Mouse (Mus musculus): ENCODE measurements around the gene Mettl24.

Gene Mettl24

DNA sequence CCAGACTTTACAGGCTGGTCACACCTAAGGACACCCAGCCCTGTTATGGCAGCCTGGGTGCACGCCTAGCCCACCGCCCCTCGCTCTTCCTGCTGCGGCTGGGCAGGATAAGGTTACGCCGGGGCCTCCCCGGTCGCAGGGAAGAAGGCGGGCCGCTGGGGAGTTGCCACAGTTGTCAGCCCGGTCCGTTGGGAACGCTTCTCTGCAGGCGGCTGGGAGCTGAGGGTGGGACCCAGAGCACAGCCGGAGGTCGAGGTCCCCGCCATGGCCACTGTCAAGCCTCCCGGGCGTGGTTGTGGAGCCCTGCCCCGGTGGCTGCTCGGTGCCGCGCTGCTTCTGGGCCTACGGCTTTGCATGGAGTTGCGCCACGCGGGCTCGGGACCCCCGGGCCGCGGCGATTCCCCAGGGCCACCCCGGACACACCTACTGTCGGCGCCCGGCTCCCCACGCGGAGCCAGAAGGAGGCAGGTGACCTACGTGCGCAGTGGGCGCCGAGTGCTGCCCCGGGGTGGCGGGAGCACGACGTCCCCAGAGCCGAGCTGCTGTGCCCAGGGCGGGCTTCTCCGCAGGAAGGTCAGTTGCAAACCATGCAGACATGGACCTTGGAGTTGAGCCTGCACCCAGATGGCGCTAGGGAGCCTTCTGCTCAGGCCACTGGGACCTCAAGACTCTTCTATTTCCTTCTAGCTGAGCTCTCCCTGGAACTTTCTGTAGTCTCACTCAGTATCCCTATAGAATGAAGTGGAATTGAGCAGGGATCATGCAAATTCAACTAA is at the start of gene Mettl24:
Gene Mettl24 (plus strand): TSS at position 191 of the 776 bp plus-strand sequence.
- DNase-seq (ENCODE audit: low spot score in 2 of 2): peak; percentile 51 to 66

DNA sequence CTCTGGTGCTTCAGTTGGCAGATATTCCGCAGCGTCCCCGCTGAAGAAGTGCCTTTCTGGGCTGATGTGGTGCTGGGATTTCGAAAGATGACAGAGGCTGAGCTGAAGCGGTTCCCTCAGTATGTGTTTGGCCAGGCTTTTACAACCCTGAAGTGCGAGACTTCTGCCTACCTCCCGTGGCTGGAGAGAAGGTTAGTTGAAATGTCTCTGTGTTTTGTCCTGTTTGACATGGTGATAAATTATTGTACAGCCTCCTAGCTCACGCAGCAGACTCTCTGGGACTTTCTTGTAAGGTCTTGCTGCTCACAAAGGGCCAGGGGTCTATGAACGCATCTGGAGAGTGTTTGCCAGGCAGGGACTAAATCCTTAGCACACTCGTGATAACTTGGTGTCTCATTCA is 45.8 kb upstream of the Mettl24 start:
- DNase-seq (ENCODE audit: low spot score in 2 of 2): no peak

DNA sequence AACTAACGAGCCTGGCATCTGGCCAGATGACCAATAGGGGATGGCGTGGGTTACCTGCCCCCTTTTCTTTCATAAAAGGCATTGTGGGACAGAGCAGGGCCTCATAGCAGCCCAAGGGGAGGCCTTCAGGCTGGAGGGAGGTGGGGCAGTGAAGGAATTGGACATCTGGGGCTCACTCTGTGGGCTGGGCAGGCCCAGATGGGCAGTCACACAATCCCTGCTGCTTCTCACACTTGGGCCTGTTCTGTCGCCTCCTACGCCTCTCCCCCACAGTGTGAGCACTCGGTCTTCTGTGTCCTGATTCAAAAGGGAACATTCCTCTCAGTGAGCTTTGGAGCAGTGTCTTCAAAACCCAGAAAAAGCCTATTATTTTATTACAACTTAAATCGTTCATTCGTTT is 44.8 kb upstream of the Mettl24 start:
- peak; percentile 83 to 90 for DNase-seq (ENCODE audit: low spot score in 2 of 2)

DNA sequence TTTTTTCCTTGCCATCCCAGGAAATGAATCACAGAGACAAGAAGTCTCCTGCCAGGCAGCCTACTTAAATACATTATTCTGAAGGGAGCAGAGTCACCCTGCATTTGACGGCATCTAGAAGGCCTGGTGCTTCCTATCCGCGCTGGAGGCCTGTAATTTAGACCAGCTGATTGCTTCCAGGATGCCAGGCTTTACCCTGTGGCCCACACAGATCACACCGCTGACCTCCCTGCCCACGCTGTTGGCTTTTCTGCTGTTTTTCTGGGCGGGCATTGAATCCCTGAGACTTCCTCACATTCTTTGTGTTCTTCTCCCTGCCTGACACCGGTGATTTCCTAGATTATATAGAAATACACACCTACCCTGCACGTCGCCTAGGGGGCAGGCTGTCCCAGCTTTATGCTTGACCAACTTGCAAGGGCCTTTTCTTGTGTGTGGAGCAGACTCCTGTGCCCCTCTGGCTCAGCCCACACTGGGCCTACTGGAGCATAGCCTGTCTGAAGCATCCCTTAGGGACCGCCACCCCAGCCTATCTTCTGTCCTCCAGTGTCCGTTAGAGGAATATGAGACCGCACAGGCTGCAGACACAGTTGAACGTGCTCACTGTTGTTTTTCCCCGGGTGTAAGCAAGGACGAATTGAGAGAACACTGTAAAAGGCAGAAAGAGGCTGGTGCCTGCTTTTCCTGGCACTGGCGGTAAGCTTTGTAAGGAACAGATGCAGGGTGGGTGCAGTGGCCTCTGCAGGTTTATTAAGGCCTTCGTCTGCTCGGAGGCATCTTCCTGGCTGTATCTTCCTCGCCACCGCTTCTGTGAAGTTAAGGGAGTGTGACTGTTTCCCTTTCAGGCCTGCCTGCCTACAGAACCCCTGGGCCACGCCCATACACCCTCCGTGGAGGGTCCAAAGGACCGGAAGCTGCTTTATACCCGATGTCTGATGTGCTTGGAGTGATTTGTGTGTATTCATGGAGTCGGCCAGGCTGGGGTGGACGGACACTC is 44.0 kb upstream of the Mettl24 start:
- DNase-seq (ENCODE audit: low spot score in 2 of 2): peak in 1 of 2 experiments; percentile 68

DNA sequence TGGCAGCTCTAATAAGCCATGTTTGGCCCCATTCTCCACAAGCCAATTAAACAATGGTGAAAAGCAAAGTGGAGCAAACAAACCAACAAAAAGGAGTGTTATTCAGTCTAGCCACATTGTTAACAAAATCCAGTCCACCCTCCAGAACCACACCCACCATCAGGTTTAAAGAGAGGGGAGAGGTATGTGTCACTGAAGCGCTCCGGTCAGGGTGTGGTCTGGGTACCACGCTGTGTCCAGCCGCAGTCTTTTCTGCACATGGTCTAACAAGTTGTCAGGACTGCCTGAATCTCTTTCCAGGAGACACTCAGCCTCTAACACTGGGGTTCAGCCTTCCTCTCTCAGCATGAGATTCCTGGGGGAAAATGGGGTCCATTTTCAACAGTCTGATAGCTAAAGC is 42.7 kb upstream of the Mettl24 start:
- DNase-seq (ENCODE audit: low spot score in 2 of 2): no peak

DNA sequence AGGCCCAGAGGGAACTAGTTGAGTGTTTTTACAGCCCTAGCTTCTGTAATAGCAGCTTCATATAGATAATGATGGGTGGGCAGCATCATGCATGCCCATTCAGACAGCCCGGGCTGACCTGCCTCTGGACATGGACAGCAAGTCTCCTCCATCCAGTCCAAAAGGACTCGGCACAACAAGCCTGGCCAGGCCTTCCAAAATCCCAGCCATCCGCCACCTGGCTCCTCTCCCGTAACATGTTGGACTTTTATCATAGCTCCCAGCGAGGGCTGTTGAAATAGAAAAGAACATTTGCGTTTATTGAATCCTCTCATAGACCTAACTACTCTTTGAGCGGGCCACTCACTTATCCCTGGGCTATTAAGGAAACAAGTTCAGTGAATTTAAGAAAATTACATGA is 41.2 kb upstream of the Mettl24 start:
- no peak for DNase-seq (ENCODE audit: low spot score in 2 of 2)

DNA sequence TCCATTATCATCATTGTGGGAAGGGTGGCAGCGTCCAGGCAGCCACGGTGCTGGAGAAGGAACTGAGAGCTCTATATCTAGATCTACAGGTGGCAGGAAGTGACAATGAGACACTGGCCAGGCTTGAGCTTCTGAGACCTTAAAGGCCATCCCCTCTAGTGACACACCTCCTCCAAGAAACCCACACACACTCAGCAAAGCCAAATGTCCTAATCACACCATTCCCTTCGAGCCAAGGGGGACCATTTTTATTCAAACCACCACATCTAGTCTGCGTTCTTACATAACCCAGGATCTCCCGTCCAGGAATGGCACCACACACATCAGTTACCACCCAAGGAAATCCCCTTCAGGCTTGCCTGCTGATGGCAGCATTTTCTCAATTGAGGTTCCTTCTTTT is 40.0 kb upstream of the Mettl24 start:
- no peak for DNase-seq (ENCODE audit: low spot score in 2 of 2)

DNA sequence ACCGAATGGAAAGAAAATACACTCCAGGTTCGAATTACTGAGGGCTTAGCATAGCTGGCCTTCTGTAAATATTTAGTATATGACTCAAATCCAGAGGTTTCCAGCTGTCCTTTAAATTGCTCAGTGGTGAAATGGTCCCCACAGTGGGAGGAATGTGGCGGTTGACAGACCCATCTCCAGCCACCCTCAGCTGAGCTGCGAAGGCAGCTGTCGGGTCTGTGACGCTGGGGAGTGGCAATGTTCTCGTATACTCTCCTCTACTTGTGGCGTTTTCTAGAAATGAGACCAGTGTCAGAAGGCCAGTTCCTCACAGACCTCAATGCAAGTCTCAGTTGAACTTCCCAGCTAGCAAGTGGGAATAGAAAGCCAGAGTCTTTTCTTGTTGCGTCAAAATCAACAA is 38.6 kb upstream of the Mettl24 start:
- DNase-seq (ENCODE audit: low spot score in 2 of 2): no peak

DNA sequence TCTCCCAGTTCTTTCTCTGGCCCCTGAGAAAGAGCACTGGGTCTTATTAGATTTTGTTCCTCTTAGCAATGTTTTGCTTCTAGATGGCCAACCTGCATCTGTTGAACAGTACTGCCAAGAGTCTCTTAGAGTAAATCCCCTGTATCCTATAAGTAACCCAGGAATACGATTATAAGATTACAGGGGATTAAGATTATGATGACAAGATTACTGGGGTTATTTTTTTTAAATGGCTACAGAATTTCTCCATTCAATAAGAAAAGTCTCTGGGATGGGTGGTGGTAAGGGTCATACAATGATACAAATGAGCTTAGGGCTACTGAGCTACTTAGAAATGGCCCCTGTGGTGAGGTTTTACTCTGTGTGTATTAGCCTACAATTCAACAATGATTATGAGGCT is 37.7 kb upstream of the Mettl24 start:
- no peak for DNase-seq (ENCODE audit: low spot score in 2 of 2)

DNA sequence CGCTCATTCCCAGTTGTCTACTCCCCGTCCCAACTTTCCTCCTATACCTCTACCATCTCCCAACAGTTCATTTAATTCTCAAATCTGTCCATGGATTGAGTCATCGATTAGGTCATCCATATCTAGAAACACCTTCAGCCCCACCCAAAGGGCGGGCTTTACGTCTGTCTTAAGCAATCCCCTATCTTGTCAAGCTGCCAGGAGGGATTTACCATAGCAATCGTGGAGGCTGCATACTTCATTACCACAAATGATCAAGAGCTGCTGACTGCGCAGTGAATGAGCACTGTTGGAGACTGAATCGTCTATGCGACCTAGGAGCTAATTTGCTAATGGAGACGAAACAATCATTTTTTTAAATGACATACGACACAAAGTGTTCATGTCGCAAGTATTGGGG is 34.3 kb upstream of the Mettl24 start:
- DNase-seq (ENCODE audit: low spot score in 2 of 2): no peak

DNA sequence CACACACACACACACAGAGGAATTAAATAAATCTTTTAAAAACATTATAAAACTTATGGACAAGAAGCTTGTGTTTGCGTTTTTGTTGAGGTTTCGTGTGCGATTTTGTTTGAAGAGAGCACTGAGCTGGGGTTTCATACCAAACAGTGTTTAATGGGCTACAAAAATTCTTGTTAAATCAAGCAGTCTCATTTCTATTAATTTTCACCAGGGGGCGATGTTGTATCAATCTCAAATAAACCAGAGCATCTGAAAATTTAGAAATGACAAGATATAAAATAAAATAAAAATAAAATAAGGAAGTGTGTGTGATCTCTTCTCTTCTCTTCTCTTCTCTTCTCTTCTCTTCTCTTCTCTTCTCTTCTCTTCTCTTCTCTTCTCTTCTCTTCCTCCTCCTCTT is 33.4 kb upstream of the Mettl24 start:
- no peak for DNase-seq (ENCODE audit: low spot score in 2 of 2)

DNA sequence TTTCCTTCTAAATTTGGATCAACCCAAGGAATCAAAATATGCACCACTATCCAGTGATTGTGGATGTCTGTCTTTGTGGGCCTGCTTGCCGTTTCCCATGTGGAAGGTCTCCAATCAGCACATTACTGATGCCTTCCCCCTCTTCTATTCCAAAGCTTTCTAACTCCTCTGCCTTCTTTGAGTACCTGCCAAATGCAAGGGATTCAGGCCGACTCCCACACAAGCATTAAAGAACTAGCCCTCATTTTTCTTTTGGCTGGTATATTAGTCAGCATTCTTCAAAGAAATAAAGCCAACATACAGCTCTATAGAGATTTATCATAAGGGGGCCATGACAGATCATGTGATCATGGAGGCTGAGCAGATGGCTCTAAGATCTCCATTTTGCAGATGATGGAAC is 31.4 kb upstream of the Mettl24 start:
- DNase-seq (ENCODE audit: low spot score in 2 of 2): no peak

DNA sequence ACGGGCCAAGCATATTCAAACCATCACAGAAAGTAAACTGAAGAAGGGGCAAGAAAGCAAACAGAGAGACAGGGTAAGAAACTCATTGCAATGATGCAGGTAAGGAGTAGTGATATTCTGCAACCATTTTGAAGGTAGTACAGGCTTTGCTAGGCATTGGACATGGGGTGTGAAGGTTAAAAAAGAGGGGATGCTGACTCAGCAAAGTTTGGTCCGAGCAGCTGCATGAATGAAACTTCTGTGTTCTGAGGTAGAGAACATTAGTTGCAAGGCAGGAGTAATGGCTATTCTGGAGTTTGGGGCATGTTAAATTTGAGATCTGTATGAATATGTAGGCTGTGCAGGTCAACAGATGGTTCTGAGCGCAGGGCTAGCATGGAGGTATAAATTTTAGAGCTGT is 17.8 kb upstream of the Mettl24 start:
- DNase-seq (ENCODE audit: low spot score in 2 of 2): no peak

DNA sequence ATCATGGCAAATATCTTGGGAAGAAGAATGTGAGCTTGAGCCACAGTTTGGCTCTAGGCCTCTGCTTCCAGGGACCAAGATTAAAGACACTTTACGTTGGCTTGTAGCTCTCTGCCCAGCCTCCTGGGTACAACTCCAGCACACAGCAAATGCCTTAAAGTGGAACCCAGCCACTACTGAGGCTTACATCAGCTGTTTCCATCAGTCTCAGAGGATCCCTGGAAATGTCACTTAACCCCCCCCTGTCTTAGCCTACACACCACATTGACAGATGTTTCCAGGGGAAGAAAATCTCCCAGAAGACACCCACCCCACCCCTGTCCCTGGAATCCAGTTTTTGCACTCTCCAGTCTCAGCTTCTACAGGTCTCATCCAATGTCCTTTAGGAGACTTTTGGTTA is 16.1 kb upstream of the Mettl24 start:
- no peak for DNase-seq (ENCODE audit: low spot score in 2 of 2)

DNA sequence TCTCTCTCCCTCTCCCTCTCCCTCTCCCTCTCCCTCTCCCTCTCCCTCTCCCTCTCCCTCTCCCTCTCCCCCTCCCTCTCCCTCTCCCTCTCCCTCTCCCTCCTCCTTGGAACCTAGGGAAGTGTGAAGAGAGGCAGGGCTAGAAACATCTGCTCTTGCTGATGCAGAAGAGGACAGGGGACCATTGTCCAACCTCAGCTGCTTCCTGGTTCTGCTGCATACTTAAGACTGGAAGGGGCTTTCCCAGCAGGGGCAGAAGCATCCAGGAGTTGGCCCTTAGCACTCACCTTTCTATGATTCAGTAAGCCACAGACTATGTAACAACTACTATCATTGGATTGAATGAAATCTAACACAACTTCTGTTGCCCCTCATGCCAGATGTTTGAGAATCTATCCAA is 14.4 kb upstream of the Mettl24 start:
- no peak for DNase-seq (ENCODE audit: low spot score in 2 of 2)

DNA sequence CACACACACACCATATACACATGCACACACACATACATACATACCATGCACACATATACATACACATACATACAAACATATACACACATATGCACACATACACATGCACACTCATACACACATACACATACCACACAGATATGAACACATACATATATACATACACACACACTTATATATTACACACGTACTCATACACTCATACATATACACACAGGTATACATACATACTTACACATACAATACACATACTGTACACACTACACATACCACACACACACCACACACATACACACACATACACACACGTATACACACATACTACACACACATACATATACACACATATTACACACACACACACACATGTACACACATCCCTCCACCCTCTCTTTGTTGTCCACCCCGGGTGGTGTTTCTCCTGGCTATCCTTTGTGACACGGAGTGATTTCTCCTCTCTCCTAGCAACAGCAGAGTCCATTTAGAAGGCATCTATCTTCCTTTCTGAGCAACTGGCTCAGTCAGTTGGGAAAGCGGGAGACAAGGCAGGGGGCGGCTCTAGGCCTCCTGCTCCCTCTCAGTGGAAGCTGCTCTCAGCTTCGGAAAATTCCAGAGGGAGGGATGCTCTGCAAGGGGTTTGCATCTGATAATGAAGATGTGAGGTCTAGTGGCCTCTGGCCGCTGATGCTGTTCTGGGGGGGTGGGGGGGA is 10.3 kb upstream of the Mettl24 start:
- DNase-seq (ENCODE audit: low spot score in 2 of 2): no peak

DNA sequence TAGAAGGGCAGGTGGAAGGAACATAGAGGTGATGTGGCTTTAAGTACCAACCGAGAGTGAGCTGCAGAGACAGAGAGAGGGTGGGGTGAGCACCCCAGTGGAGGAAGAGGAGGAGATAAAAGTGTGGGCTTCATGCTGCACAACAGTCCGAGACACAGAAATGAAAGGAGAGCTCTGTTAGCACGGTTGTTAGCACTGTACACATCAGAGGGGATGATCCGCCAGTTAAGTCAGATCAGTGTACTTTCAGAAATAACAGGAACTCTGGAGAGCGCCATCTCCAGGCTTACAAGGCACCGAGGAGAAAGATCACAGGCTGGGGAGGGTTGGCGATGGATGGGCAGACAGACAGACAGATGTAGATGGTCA is 9.8 kb upstream of the Mettl24 start:
- DNase-seq (ENCODE audit: low spot score in 2 of 2): no peak

DNA sequence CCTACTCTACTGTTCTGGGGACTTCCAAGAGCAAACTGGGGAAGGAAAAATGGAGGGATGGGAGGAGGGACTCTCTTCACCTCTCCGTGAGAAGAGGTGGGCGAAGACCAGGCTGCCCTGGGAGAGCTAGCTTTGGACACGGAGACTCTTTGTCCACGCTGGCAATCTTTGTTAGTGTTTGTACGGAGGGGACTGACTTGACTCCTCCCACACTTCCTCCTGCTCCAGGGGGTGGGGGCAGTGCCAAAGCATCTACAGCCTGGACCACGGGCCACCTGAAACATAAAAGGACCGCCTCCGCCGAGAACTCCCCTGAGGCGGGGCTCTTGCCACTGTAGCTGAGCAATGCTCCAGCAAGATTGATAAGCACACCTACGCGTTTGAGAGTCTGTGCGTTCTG is 8.9 kb upstream of the Mettl24 start:
- DNase-seq (ENCODE audit: low spot score in 2 of 2): no peak

DNA sequence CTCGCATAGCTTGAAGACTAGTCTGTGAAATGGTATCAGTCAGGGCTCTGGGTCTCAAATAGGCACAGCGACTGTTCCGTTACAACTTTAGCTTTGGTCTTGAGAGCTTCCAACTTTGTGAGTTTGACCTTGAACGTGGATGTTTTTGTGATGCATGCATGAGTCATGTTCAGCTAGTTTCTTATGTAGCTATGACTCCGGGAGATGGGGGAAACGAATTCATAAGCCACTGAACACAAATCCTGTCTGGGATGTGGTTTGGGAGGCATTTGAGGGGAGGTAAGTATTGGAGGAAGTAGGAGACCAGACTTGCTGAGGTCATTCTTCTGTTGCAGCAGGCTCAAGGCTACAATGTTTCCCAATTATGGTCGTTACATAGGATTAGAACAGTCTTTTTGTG is 7.2 kb upstream of the Mettl24 start:
- no peak for DNase-seq (ENCODE audit: low spot score in 2 of 2)

DNA sequence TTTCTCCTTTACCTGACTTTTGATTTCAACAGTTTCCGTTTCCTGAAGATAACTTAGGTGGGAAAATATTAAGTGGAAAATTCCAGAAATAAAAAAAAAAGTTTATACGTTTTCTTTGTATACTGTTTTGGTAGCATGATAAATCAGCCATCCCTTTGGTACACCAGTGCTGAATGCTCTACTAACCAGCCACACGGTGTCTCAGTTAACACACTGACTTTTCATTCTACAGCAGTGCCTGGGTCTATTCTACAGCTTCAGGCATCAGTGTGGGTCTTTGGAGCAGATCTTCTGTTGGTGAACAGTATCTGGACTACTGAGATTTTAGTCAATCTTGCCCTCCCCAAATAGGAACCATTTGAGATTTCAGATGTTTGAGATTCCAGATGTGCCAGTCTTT is 4.6 kb upstream of the Mettl24 start:
- no peak for DNase-seq (ENCODE audit: low spot score in 2 of 2)

DNA sequence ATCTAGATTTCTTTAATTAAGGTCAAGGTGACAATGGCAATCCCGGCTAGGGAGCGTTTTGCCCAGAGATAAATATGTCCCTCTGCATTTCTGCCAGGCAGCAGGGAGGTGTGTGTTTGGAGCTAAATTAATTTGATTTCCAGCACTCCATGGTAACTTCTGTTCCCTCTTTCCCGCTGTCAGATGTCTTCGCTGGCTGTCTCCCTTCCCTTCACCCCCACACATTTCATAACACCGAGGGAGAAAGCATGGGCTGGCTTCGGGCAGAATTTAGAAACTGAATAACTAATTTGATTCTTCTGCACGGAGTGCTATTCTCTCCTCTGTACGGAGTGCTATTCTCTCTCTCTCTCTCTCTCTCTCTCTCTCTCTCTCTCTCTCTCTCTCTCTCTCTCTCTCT is 612 bp upstream of the Mettl24 start:
- DNase-seq (ENCODE audit: low spot score in 2 of 2): peak; percentile 57 to 81

DNA sequence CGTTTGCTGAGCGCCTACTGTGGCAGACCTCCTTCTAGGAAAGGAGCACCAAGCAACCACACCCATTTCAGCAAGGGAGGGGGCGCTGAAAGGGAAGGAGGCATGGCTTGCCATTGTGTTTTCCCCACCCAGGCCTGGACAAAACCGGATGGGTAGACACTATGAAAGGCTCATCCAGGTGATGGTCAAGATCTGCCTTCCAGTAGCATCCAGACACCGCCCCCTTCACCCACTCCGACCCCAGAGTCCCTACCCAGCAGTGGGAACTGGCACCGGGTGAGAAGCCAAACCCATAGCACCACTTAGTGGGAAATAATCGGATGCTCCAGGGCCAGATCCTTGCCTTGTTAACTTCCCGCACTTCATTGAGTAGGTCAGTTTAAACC is 779 bp downstream of the Mettl24 start:
- no peak for DNase-seq (ENCODE audit: low spot score in 2 of 2)

All from right cerebral cortex, postnatal 36 days (tissue).